Mouse (Mus musculus) gonadal fat pad, adult 2 months (tissue): ENCODE data around the gene Cela2a. TPM values are rescaled to one million over a fixed set of nuclear protein-coding genes. Genes with fewer than 3 reads are reported as not detected.

Experiments used
- DNase-seq: peaks from one replicate; pipeline ENCODE4 v3.0.0-alpha.2; 2012; ENCODE audit warnings: low read depth
- polyA plus RNA-seq: library from polyadenylated mRNA; depleted of rRNA; stranded (reverse); fragments of >200 nt; gene quantifications from 2 replicates; pipeline ENCODE4 v1.2.3, GENCODE M21; 2012; rRNA removed

Gene Cela2a
- polyA plus RNA-seq, 1 experiment = 16.3 TPM

- no peak for DNase-seq
Measured at GRCm38 (mm10) chr4:141766668-141767352, 59.1 kb downstream of the Cela2a start.

GRCm38 (mm10) chr4:141766316-141766667 is 59.7 kb downstream of the Cela2a start:
- no peak for DNase-seq

- no peak for DNase-seq
Measured at GRCm38 (mm10) chr4:141765008-141765407, 61.0 kb downstream of the Cela2a start.

Other genes with a start within 250 kb of the Cela2a start
- 35.0 and 35.2 TPM in 2 replicates for gene Fblim1, start 220.1 kb downstream of the Cela2a start, polyA plus RNA-seq
- 0.46 and 0.92 TPM in 2 replicates for gene Tmem82, start 207.5 kb downstream of the Cela2a start, polyA plus RNA-seq
- gene Slc25a34, start 202.3 kb downstream of the Cela2a start, polyA plus RNA-seq = 1.0 and 1.1 TPM in 2 replicates
- gene Plekhm2, start 161.3 kb downstream of the Cela2a start, polyA plus RNA-seq = 54.2 and 58.2 TPM in 2 replicates
- gene Rsc1a1, start 140.6 kb downstream of the Cela2a start, polyA plus RNA-seq = 9.6 and 12.1 TPM in 2 replicates
- gene Ddi2, start 102.7 kb downstream of the Cela2a start, polyA plus RNA-seq = 12.0 and 16.3 TPM in 2 replicates
- 0.24 and 0.38 TPM in 2 replicates for gene Agmat, start 79.5 kb downstream of the Cela2a start, polyA plus RNA-seq
- gene Dnajc16, start 35.2 kb downstream of the Cela2a start, polyA plus RNA-seq = 15.4 and 15.8 TPM in 2 replicates
- 29.8 and 31.4 TPM in 2 replicates for gene Casp9, start 32.5 kb downstream of the Cela2a start, polyA plus RNA-seq
- 0.27 and 1.6 TPM in 2 replicates for gene Ctrc, start 20.2 kb upstream of the Cela2a start, polyA plus RNA-seq
- gene Efhd2, start 48.8 kb upstream of the Cela2a start, polyA plus RNA-seq = 41.2 and 43.0 TPM in 2 replicates
- 1.9 and 2.4 TPM in 2 replicates for gene Fhad1, start 188.9 kb upstream of the Cela2a start, polyA plus RNA-seq